Mouse (Mus musculus): ENCODE measurements around the gene Sez6. TPM values are rescaled to one million over a fixed set of nuclear protein-coding genes. Genes with fewer than 3 reads are reported as not detected.

Sez6 gene
- polyA plus RNA-seq, 1 experiment from 2014 or later: 146 TPM

DNA sequence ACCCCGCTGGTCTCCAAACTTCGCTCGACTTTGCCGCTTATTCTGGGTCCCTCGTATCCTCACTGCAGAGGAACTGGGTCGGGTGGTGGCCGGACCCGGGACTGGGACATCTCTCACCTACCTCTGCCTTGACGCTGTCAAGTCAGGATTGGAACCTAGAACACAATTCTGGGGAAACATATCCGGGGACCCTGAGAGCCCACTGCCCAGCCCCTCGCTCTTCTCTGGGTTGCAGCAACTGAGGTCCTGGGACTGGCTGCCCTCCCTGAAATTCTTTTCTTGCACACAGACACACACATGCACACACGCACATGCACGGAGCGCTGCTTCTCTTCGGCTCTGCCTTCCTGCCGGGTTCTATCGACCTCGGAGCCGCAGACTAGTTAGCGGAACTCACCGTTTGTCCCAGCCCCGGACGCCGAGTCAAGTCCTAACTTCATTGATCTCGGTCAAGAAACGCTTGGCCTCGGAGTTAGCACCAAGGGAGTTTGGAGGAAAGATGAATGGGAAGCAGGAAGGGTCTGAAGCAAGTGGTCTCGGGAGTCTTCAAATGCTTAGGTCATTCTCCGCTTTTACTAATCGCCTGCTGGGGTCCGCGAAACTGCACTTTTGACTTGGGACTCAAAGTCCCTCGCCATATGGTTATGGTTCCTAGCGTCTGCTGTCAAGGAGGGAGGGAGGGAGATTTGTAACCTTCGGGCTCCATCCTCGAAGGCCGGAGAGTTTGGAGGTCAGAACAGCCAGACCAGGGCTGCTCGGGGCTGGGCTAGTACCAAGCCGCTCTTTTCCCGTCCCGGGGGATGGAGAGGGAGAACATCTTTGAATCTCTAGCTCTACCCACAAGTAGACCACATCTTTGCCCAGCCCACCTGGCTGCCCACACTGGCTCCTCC lies 1.2 kb downstream of the Sez6 start:
- Histone ChIP-seq H3K36me3 (ENCODE audit: control insufficient read depth, insufficient read depth, low read length) (no peaks in the 10 kb centered on the region), H3K9ac (ENCODE audit: low read depth, low read length) (peak overlapping the region; percentile 95), H3K27ac (ENCODE audit: low read length) (peak overlapping the region; percentile 93), H3K4me2 (ENCODE audit: low read length) (peak overlapping the region; percentile 66), H3K4me3 (ENCODE audit: low read depth, low read length) (peak overlapping the region; percentile 89), H3K27me3 (ENCODE audit: control insufficient read depth, insufficient read depth, low read depth, low read length) (peaks cover 2% of the 10 kb centered on the region; the same call in 1 of the 2 replicates), H3K9me3 (replicated peaks; ENCODE audit: control insufficient read depth, low read length, poor library complexity, severe bottlenecking) (no peaks in the 10 kb centered on the region), H3K4me1 (ENCODE audit: control insufficient read depth, insufficient read depth, low read length) (peaks cover 57% of the 10 kb centered on the region)
- 0 out of 2 replicates have a peak, but pooled peaks have one; percentile 18 for ATAC-seq
- 1% methylated on average over 41 of the region's 41 CpGs for WGBS

DNA sequence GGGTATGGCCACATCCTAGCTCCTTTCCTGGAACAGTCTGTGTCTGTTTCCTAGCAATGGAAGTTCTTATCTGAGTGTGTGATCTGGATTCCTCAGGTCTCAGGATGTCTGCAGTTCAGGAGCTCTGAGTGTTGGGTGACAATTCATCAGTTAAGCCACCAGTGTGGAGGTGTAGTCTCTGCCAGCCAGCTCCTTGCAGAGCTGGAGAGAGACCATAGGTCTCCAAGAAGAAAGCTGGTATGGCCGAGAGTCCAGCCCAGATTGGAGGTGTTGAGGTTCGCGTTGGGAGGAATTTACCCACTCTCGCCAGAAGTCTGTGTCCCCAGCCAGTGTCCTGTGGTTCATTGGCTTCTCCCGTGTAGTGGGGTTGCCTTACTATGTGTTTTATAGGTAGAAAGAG lies 2.0 kb downstream of the Sez6 start:
- 48% methylated on average over 5 of the region's 5 CpGs for WGBS
- H3K4me3 ChIP-seq (ENCODE audit: low read depth, low read length): peak overlapping the region; percentile 89
- no peaks in the 10 kb centered on the region for H3K9me3 ChIP-seq (replicated peaks; ENCODE audit: control insufficient read depth, low read length, poor library complexity, severe bottlenecking)
- peak overlapping the region; percentile 66 for H3K4me2 ChIP-seq (ENCODE audit: low read length)
- no peak for ATAC-seq
- no peaks in the 10 kb centered on the region for H3K36me3 ChIP-seq (ENCODE audit: control insufficient read depth, insufficient read depth, low read length)
- peaks cover 56% of the 10 kb centered on the region for H3K4me1 ChIP-seq (ENCODE audit: control insufficient read depth, insufficient read depth, low read length)
- H3K27ac ChIP-seq (ENCODE audit: low read length): peak overlapping the region; percentile 93
- H3K9ac ChIP-seq (ENCODE audit: low read depth, low read length): peak overlapping the region; percentile 95
- H3K27me3 ChIP-seq (ENCODE audit: control insufficient read depth, insufficient read depth, low read depth, low read length): peaks cover 2% of the 10 kb centered on the region; the same call in 1 of the 2 replicates

- Histone ChIP-seq H3K9ac (ENCODE audit: low read depth, low read length) (peak overlapping the region; percentile 95), H3K27ac (ENCODE audit: low read length) (peak overlapping the region; percentile 67), H3K27me3 (ENCODE audit: control insufficient read depth, insufficient read depth, low read depth, low read length) (peaks cover 2% of the 10 kb centered on the region; the same call in 1 of the 2 replicates), H3K4me2 (ENCODE audit: low read length) (peak overlapping the region; percentile 66), H3K4me1 (ENCODE audit: control insufficient read depth, insufficient read depth, low read length) (peaks cover 60% of the 10 kb centered on the region), H3K9me3 (replicated peaks; ENCODE audit: control insufficient read depth, low read length, poor library complexity, severe bottlenecking) (no peaks in the 10 kb centered on the region), H3K4me3 (ENCODE audit: low read depth, low read length) (peak overlapping the region; percentile 89), H3K36me3 (ENCODE audit: control insufficient read depth, insufficient read depth, low read length) (no peaks in the 10 kb centered on the region)
- no peak for ATAC-seq
- WGBS: 8% methylated on average over 4 of the region's 4 CpGs
These were observed 3.5 kb downstream of the Sez6 start for GRCm38 (mm10) chr11:77934111-77934521.

DNA sequence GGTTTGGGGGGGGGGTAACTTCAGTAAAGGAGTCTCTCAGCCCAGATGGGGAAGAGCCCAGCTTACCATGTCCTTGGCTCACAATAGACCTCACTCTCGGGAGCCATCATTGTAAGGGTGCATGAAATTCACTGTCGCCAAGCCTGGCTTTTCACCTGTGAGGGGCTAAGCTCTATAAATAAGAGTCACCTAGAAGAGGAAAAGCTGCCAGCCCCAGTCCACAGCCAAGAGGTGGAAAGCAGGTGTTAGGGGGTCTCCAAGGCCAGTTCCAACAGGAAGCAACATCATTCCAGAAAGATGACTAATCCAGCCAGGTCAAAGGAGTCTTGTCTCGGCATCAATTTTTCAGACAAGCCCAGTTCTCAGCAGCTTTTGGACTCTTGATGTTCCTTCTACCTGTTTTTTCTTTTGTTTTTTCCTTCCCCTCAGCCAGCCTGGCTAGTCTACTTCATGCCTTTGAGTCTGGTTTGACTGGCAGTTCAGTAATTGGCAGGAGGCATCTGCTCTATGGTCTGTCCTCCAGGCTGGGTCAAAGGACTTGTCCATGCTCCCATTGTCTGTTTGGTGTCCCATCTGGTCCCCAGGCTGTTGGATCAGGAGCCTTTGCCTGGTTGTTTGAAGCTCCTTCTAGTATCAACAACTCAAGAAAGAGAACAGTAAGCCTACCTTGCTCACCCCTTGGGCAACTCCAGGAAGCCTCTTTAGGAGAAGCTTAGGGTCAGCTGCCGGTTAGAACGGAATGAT lies 4.1 kb downstream of the Sez6 start:
- Histone ChIP-seq H3K9ac (ENCODE audit: low read depth, low read length) (peak overlapping the region; percentile 95), H3K4me3 (ENCODE audit: low read depth, low read length) (peak overlapping the region; percentile 89), H3K4me1 (ENCODE audit: control insufficient read depth, insufficient read depth, low read length) (peaks cover 59% of the 10 kb centered on the region), H3K9me3 (replicated peaks; ENCODE audit: control insufficient read depth, low read length, poor library complexity, severe bottlenecking) (no peaks in the 10 kb centered on the region), H3K27ac (ENCODE audit: low read length) (peak overlapping the region; percentile 67; the same call in 1 of the 2 replicates), H3K4me2 (ENCODE audit: low read length) (peak overlapping the region; percentile 66), H3K27me3 (ENCODE audit: control insufficient read depth, insufficient read depth, low read depth, low read length) (peaks cover 2% of the 10 kb centered on the region; the same call in 1 of the 2 replicates), H3K36me3 (ENCODE audit: control insufficient read depth, insufficient read depth, low read length) (no peaks in the 10 kb centered on the region)
- ATAC-seq: no peak
- 47% methylated on average over 5 of the region's 5 CpGs for WGBS

DNA sequence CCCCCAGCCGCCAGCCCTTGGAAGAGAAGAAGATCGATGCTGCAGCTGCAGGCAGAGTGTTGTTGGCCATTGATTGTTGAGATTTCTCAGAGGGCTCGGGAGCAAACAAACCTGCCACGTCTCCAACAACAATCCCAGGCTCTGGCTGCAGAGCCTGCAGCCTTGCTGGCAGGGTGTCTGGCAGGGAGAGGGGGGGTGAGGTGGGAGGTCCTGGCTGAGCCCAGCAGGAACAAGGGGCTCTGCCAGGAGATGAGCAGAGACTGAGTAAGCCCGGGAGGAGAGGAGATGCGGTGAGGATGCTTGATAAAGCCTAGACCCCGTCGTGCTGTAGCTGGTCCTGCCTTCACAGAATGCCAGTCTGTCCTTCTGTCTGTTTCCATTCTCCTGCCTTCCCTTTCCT lies 6.2 kb downstream of the Sez6 start:
- H3K27ac ChIP-seq (ENCODE audit: low read length): no peak overlapping the region
- peak overlapping the region; percentile 47; the same call in 1 of the 2 replicates for H3K9ac ChIP-seq (ENCODE audit: low read depth, low read length)
- no peaks in the 10 kb centered on the region for H3K36me3 ChIP-seq (ENCODE audit: control insufficient read depth, insufficient read depth, low read length)
- H3K9me3 ChIP-seq (replicated peaks; ENCODE audit: control insufficient read depth, low read length, poor library complexity, severe bottlenecking): no peaks in the 10 kb centered on the region
- WGBS: 8% methylated on average over 8 of the region's 8 CpGs
- ATAC-seq: no peak
- 0 out of 2 replicates have a peak overlapping the region, but pooled peaks have one; percentile 6 for H3K4me3 ChIP-seq (ENCODE audit: low read depth, low read length)
- peaks cover 2% of the 10 kb centered on the region; the same call in 1 of the 2 replicates for H3K27me3 ChIP-seq (ENCODE audit: control insufficient read depth, insufficient read depth, low read depth, low read length)
- peak overlapping the region; percentile 32 for H3K4me2 ChIP-seq (ENCODE audit: low read length)
- H3K4me1 ChIP-seq (ENCODE audit: control insufficient read depth, insufficient read depth, low read length): peaks cover 54% of the 10 kb centered on the region

DNA sequence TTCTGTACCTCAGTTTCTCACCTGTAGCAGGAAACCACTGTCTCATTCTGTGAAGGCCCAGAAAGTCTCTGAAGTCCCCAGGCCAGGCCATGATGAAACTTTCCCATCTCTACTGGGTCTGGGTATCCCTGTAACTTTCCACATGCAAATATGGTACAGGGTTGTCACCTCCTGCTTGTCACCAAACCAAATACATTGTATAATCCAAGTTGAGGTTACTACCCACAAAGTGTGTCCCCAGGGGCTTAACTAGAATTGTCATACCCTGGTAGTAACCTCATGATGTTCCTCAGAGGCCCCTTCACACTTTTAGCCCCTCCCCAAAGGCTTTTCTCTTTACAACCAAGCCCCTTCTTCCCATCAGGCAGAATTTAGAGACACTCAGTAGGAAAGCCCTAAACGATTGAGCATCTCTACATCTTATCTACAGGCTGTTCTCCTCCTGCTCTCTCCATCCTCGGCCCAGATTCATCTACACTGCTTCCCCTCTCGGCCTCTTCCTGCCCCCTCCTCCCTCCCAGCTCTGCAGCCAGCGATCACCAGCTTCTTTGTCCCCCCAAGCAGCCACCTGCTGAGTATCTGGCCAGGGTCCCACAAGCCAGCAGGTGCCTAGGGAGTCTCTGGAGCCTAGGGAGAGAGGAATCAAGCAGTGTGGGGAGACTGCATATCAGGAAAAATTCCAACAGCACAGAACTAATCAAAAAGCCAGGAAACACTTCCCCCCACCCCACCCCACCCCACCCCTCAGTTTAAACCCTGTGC lies 7.2 kb downstream of the Sez6 start:
- Histone ChIP-seq H3K27me3 (ENCODE audit: control insufficient read depth, insufficient read depth, low read depth, low read length) (peaks cover 2% of the 10 kb centered on the region; the same call in 1 of the 2 replicates), H3K27ac (ENCODE audit: low read length) (no peak overlapping the region), H3K4me1 (ENCODE audit: control insufficient read depth, insufficient read depth, low read length) (peaks cover 51% of the 10 kb centered on the region), H3K9ac (ENCODE audit: low read depth, low read length) (no peak overlapping the region), H3K4me2 (ENCODE audit: low read length) (no peak overlapping the region), H3K36me3 (ENCODE audit: control insufficient read depth, insufficient read depth, low read length) (no peaks in the 10 kb centered on the region), H3K4me3 (ENCODE audit: low read depth, low read length) (no peak overlapping the region), H3K9me3 (replicated peaks; ENCODE audit: control insufficient read depth, low read length, poor library complexity, severe bottlenecking) (no peaks in the 10 kb centered on the region)
- ATAC-seq: no peak
- 16% methylated on average over 4 of the region's 4 CpGs for WGBS

DNA sequence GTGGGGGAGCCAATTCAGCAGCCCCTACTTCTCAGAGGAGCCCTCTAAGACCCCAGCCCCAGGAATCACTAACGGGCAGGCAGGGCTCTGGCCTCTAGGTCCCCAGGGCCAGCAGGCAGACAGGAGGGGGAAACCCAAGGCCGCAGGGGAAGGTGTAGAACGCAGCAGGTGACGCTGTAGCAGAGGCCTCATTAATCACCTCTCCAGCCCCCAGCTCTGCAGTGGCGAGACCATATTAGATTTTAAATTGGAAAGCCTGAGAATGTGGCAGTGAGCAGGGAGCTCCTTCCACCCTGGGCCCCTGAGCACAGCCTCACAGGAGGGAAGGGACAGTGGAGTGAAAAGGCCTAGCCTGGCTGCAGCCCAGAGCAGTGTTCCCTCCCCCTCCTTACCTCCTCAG lies 11.6 kb downstream of the Sez6 start:
- H3K9me3 ChIP-seq (replicated peaks; ENCODE audit: control insufficient read depth, low read length, poor library complexity, severe bottlenecking): no peaks in the 10 kb centered on the region
- H3K9ac ChIP-seq (ENCODE audit: low read depth, low read length): peak overlapping the region; percentile 31; the same call in 1 of the 2 replicates
- peaks cover 16% of the 10 kb centered on the region for H3K4me1 ChIP-seq (ENCODE audit: control insufficient read depth, insufficient read depth, low read length)
- 15% methylated on average over 5 of the region's 5 CpGs for WGBS
- no peak overlapping the region for H3K4me2 ChIP-seq (ENCODE audit: low read length)
- no peaks in the 10 kb centered on the region for H3K27me3 ChIP-seq (ENCODE audit: control insufficient read depth, insufficient read depth, low read depth, low read length)
- no peaks in the 10 kb centered on the region for H3K36me3 ChIP-seq (ENCODE audit: control insufficient read depth, insufficient read depth, low read length)
- peak overlapping the region; percentile 58 for H3K27ac ChIP-seq (ENCODE audit: low read length)
- ATAC-seq: 0 out of 2 replicates have a peak, but pooled peaks have one; percentile 37
- H3K4me3 ChIP-seq (ENCODE audit: low read depth, low read length): no peak overlapping the region

- 8% methylated on average over 9 of the region's 9 CpGs for WGBS
- ATAC-seq: peak; percentile 34; the same call in 1 of the 2 replicates
- Histone ChIP-seq H3K4me3 (ENCODE audit: low read depth, low read length) (no peak overlapping the region), H3K27me3 (ENCODE audit: control insufficient read depth, insufficient read depth, low read depth, low read length) (no peaks in the 10 kb centered on the region), H3K9ac (ENCODE audit: low read depth, low read length) (no peak overlapping the region; the same call in 1 of the 2 replicates), H3K9me3 (replicated peaks; ENCODE audit: control insufficient read depth, low read length, poor library complexity, severe bottlenecking) (no peaks in the 10 kb centered on the region), H3K36me3 (ENCODE audit: control insufficient read depth, insufficient read depth, low read length) (no peaks in the 10 kb centered on the region), H3K4me2 (ENCODE audit: low read length) (peak overlapping the region; percentile 28; the same call in 1 of the 2 replicates), H3K4me1 (ENCODE audit: control insufficient read depth, insufficient read depth, low read length) (peaks cover 10% of the 10 kb centered on the region), H3K27ac (ENCODE audit: low read length) (no peak overlapping the region)
These were observed 17.3 kb downstream of the Sez6 start for GRCm38 (mm10) chr11:77947860-77948259.
